Mouse (Mus musculus): Measurements from ENCODE around the gene Slc25a3. TPM values are rescaled to one million over a fixed set of nuclear protein-coding genes. Genes with fewer than 3 reads are reported as not detected.

The Slc25a3 gene
- polyA plus RNA-seq, 1 experiment from 2014 or later: 400 TPM

GRCm38 (mm10) chr10:91076667-91077066 is 47.2 kb downstream of the Slc25a3 start:
- no peaks in the 10 kb centered on the region for H3K4me1 ChIP-seq
- no peaks in the 10 kb centered on the region for H3K9me3 ChIP-seq
- H3K4me3 ChIP-seq: no peak overlapping the region
- H3K36me3 ChIP-seq: peaks cover 48% of the 10 kb centered on the region
- H3K9ac ChIP-seq: no peak overlapping the region
- H3K27me3 ChIP-seq: no peaks in the 10 kb centered on the region
- 88% methylated on average over 2 of the region's 2 CpGs for WGBS
- no peak for ATAC-seq (ENCODE audit: insufficient number of reproducible peaks, insufficient read depth, low FRiP score, low TSS enrichment)
- no peak overlapping the region for H3K4me2 ChIP-seq (replicated peaks)
- no peak overlapping the region for H3K27ac ChIP-seq

DNA sequence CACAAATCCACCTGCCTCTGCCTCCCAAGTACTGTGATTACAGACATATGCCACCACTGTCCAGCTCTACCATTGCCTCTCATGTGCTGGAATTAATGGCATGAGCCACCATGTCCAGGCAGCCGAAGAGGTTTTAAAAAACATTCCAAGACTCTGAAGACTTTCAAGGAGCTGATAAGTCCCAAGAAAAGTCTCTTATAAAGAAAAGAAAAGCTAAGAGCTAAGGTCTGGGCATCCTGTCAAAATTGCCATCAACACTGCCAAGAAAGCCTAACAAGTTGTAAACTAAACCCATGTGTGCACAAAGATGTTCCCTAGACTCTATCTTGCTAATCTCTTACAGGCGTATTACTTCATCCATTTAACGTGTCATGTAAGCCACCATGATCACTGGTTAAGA is 50.5 kb downstream of the Slc25a3 start:
- WGBS: 84% methylated on average over 3 of the region's 3 CpGs
- Histone ChIP-seq H3K27ac (no peak overlapping the region), H3K4me3 (no peak overlapping the region), H3K4me2 (replicated peaks) (no peak overlapping the region), H3K36me3 (peaks cover 48% of the 10 kb centered on the region), H3K9ac (no peak overlapping the region), H3K9me3 (no peaks in the 10 kb centered on the region), H3K27me3 (no peaks in the 10 kb centered on the region), H3K4me1 (no peaks in the 10 kb centered on the region)
- no peak for ATAC-seq (ENCODE audit: insufficient number of reproducible peaks, insufficient read depth, low FRiP score, low TSS enrichment)

DNA sequence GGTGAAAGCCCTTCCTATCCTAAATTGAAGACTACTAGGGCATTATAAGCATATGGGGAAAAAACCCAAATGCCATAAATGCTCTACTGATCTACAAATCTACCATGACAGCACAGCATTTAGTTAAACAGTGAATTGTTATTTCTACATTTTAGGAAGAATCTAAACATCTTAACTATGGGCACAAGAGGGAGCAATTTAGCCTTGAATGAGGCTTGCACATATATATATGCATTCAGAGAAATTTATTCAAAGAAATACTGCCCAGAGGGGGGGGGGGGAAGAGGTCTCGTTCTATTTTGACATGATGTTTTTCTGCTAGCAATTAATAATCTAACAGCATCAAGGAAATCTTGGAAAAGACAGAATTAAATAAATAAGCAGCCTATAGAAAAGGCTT is 52.1 kb downstream of the Slc25a3 start:
- H3K27ac ChIP-seq: no peak overlapping the region
- peaks cover 44% of the 10 kb centered on the region for H3K36me3 ChIP-seq
- no peak overlapping the region for H3K9ac ChIP-seq
- no peaks in the 10 kb centered on the region for H3K9me3 ChIP-seq
- no peak overlapping the region for H3K4me2 ChIP-seq (replicated peaks)
- no peaks in the 10 kb centered on the region for H3K27me3 ChIP-seq
- ATAC-seq (ENCODE audit: insufficient number of reproducible peaks, insufficient read depth, low FRiP score, low TSS enrichment): no peak
- no peak overlapping the region for H3K4me3 ChIP-seq
- 48% methylated on average over 1 of the region's 1 CpGs for WGBS
- H3K4me1 ChIP-seq: no peaks in the 10 kb centered on the region

Other genes with a start within 250 kb of the Slc25a3 start
- gene Apaf1, start 41.3 kb downstream of the Slc25a3 start, polyA plus RNA-seq (2016; fragmentation: Nextera tagmentation; extraction: Ambion mirVana): 33.0 and 35.4 TPM in 2 replicates
- 47.2 and 48.5 TPM in 2 replicates for gene Ikbip, start 41.1 kb downstream of the Slc25a3 start, polyA plus RNA-seq (2016; fragmentation: Nextera tagmentation; extraction: Ambion mirVana)
- 366 and 400 TPM in 2 replicates for gene Tmpo, start 57.3 kb upstream of the Slc25a3 start, polyA plus RNA-seq (2016; fragmentation: Nextera tagmentation; extraction: Ambion mirVana)

All from embryonic facial prominence, embryonic 12.5 days (tissue).